Mouse (Mus musculus) hindbrain, postnatal 0 days (tissue): ENCODE measurements around the gene Vdac1. TPM values are rescaled to one million over a fixed set of nuclear protein-coding genes. Genes with fewer than 3 reads are reported as not detected.

Experiments used
- ATAC-seq: fragments of 200-750 bp; cut with Nextera tagmentation; 2 replicates; pipeline ENCODE4 v1.8.0; 2017; ENCODE audit warnings: mild to moderate bottlenecking, moderate TSS enrichment, moderate library complexity
- DNase-seq: peaks from one replicate; pipeline ENCODE4 v3.0.0-alpha.2; 2015; ENCODE audit warnings: low spot score
- H3K27ac ChIP-seq: fragments of 300-500 bp; sonication (generic); 2 replicates; pipeline ENCODE4 v1.5.1; 2014; ENCODE audit warnings: mild to moderate bottlenecking
- H3K27me3 ChIP-seq: fragments of 300-500 bp; sonication (generic); 2 replicates; pipeline ENCODE4 v1.6.1; 2014; ENCODE audit warnings: low read length, mixed read lengths; ENCODE audit not compliant: insufficient read depth
- H3K36me3 ChIP-seq: fragments of 300-500 bp; sonication (generic); 2 replicates; pipeline ENCODE4 v1.6.1; 2014; ENCODE audit warnings: low read length, mixed read lengths; ENCODE audit not compliant: insufficient read depth
- H3K4me1 ChIP-seq: fragments of 300-500 bp; sonication (generic); 2 replicates; pipeline ENCODE4 v1.6.1; 2014; ENCODE audit warnings: antibody characterized with exemption, low read length, mixed read lengths; ENCODE audit not compliant: insufficient read depth
- H3K4me2 ChIP-seq: fragments of 300-500 bp; sonication (generic); 2 replicates; pipeline ENCODE4 v1.6.1; 2014; ENCODE audit warnings: low read depth, mild to moderate bottlenecking, low read length, moderate library complexity, mixed read lengths
- H3K4me3 ChIP-seq: fragments of 300-500 bp; sonication (generic); 2 replicates; pipeline ENCODE4 v1.5.1; 2014; ENCODE audit warnings: low read length
- H3K9ac ChIP-seq: fragments of 300-500 bp; sonication (generic); replicated peaks from 2 replicates; pipeline ENCODE4 v1.6.1; 2014; ENCODE audit warnings: mild to moderate bottlenecking, low read length, moderate library complexity, mixed read lengths
- H3K9me3 ChIP-seq: fragments of 300-500 bp; sonication (generic); 2 replicates; pipeline ENCODE4 v1.6.1; 2016; ENCODE audit warnings: low read length, mixed read lengths
- CTCF ChIP-seq: IDR thresholded peaks from 2 replicates; pipeline ENCODE4 v1.5.1; 2016; ENCODE audit warnings: antibody characterized with exemption, control low read depth, low read depth
- WGBS: fragments of 180-500 bp; shearing (Covaris S2); extraction: QIAGEN DNeasy Blood & Tissue Kit; methylation state at CpG from one replicate; pipeline ENCODE4 v1.1.7; 2014; 5-methylcytosine and 5-hydroxymethylcytosine counted together
- polyA plus RNA-seq: library from polyadenylated mRNA; unstranded; fragments of >200 nt; fragmentation: Nextera tagmentation; extraction: Ambion mirVana; gene quantifications from 2 replicates; pipeline ENCODE4 v1.2.1, GENCODE M21; 2015
- total RNA-seq: library from RNA; depleted of rRNA; stranded (reverse); fragments of >200 nt; gene quantifications from 2 replicates; pipeline ENCODE4 v1.2.3, GENCODE M21; 2014

Gene Vdac1
- total and polyA plus RNA-seq, 2 experiments from 2014 or later: 314 to 441 TPM

GRCm38 (mm10) chr11:52421053-52421778 lies 60.6 kb downstream of the Vdac1 start:
- H3K4me3 ChIP-seq: no peak overlapping the region
- no peaks in the 10 kb centered on the region for H3K36me3 ChIP-seq
- H3K9ac ChIP-seq: no peak overlapping the region
- ATAC-seq (peak; percentile 38; the same call in 1 of the 2 replicates), DNase-seq (peak; percentile 88)
- TF ChIP-seq CTCF: peak; percentile 95
- H3K9me3 ChIP-seq: no peaks in the 10 kb centered on the region
- no peaks in the 10 kb centered on the region for H3K4me1 ChIP-seq
- 22% methylated on average over 12 of the region's 12 CpGs for WGBS
- no peak overlapping the region for H3K4me2 ChIP-seq
- no peaks in the 10 kb centered on the region for H3K27me3 ChIP-seq
- no peak overlapping the region for H3K27ac ChIP-seq

- H3K36me3 ChIP-seq: no peaks in the 10 kb centered on the region
- no peaks in the 10 kb centered on the region for H3K4me1 ChIP-seq
- no peak for ATAC-seq
- DNase-seq: no peak
- no peak overlapping the region for H3K4me3 ChIP-seq
- no peaks in the 10 kb centered on the region; the same call in 1 of the 2 replicates for H3K27me3 ChIP-seq
- no peak overlapping the region for H3K9ac ChIP-seq
- TF ChIP-seq CTCF: no peak
- WGBS: 72% methylated on average over 6 of the region's 6 CpGs
- H3K27ac ChIP-seq: no peak overlapping the region
- no peak overlapping the region for H3K4me2 ChIP-seq
- H3K9me3 ChIP-seq: 0 out of 2 replicates have a peak, but pooled peaks cover 3% of the 10 kb centered on the region
These were observed 68.8 kb downstream of the Vdac1 start for GRCm38 (mm10) chr11:52429440-52429839.

- Histone ChIP-seq H3K4me1 (no peaks in the 10 kb centered on the region), H3K9ac (no peak overlapping the region), H3K27me3 (no peaks in the 10 kb centered on the region; the same call in 1 of the 2 replicates), H3K4me2 (no peak overlapping the region), H3K4me3 (no peak overlapping the region), H3K9me3 (0 out of 2 replicates have a peak, but pooled peaks cover 3% of the 10 kb centered on the region), H3K36me3 (no peaks in the 10 kb centered on the region), H3K27ac (no peak overlapping the region)
- 25% methylated on average over 5 of the region's 5 CpGs for WGBS
- peak; percentile 88 for DNase-seq
- peak; percentile 89 for ATAC-seq
- TF ChIP-seq CTCF: no peak
These were observed 70.9 kb downstream of the Vdac1 start for GRCm38 (mm10) chr11:52431594-52431993.

- Histone ChIP-seq H3K4me2 (no peak overlapping the region), H3K4me3 (no peak overlapping the region), H3K27me3 (no peaks in the 10 kb centered on the region; the same call in 1 of the 2 replicates), H3K9me3 (0 out of 2 replicates have a peak, but pooled peaks cover 3% of the 10 kb centered on the region), H3K36me3 (no peaks in the 10 kb centered on the region), H3K27ac (no peak overlapping the region), H3K9ac (no peak overlapping the region), H3K4me1 (no peaks in the 10 kb centered on the region)
- TF ChIP-seq CTCF: no peak
- DNase-seq: no peak
- WGBS: 77% methylated on average over 5 of the region's 5 CpGs
- ATAC-seq: no peak
These were observed 71.5 kb downstream of the Vdac1 start for GRCm38 (mm10) chr11:52432148-52432547.

GRCm38 (mm10) chr11:52433076-52433796 lies 72.6 kb downstream of the Vdac1 start:
- Histone ChIP-seq H3K4me1 (no peaks in the 10 kb centered on the region), H3K4me3 (no peak overlapping the region), H3K27ac (no peak overlapping the region), H3K9ac (no peak overlapping the region), H3K9me3 (0 out of 2 replicates have a peak, but pooled peaks cover 3% of the 10 kb centered on the region), H3K36me3 (no peaks in the 10 kb centered on the region), H3K4me2 (no peak overlapping the region), H3K27me3 (no peaks in the 10 kb centered on the region; the same call in 1 of the 2 replicates)
- no peak for TF ChIP-seq CTCF
- DNase-seq (no peak), ATAC-seq (no peak)
- 81% methylated on average over 8 of the region's 8 CpGs for WGBS

GRCm38 (mm10) chr11:52433797-52434195 lies 73.1 kb downstream of the Vdac1 start:
- H3K36me3 ChIP-seq: no peaks in the 10 kb centered on the region
- H3K4me2 ChIP-seq: no peak overlapping the region
- no peak for TF ChIP-seq CTCF
- H3K27ac ChIP-seq: no peak overlapping the region
- H3K9ac ChIP-seq: no peak overlapping the region
- DNase-seq: no peak
- no peak for ATAC-seq
- H3K4me1 ChIP-seq: no peaks in the 10 kb centered on the region
- 0 out of 2 replicates have a peak, but pooled peaks cover 3% of the 10 kb centered on the region for H3K9me3 ChIP-seq
- no peaks in the 10 kb centered on the region; the same call in 1 of the 2 replicates for H3K27me3 ChIP-seq
- 62% methylated on average over 2 of the region's 2 CpGs for WGBS
- H3K4me3 ChIP-seq: no peak overlapping the region
